Mouse (Mus musculus) thymus, postnatal 4 days (tissue): ENCODE measurements at regions not wholly inside any gene's neighbourhood (a gene's known extent, or its start where the extent isn't known, plus 50 kb on each side); places are given as distances from the start of the nearest gene placed in this dataset.

Experiments used
- DNase-seq: peaks from one replicate; pipeline ENCODE4 v3.0.0; 2021

DNA sequence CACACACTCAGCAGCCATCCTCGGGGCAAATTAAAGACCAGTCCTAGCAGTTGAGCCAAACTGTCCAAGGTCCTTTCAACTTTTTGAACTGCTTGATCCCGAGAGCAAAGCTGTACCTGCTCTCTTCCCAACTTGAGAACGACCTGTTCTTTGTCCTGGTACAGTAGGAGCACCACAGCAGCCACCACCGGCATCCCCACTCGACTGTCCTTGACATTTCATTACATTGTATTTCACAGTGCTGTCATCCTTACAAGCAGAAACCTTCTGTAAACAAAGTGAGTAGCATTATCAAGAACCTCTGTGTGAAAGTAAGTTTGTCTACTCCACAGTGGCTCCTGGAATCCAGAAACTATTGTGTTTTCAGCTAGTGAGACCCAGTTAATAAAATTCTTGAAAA is 240.2 kb upstream of the Zfp462 start:
- DNase-seq: no peak

DNA sequence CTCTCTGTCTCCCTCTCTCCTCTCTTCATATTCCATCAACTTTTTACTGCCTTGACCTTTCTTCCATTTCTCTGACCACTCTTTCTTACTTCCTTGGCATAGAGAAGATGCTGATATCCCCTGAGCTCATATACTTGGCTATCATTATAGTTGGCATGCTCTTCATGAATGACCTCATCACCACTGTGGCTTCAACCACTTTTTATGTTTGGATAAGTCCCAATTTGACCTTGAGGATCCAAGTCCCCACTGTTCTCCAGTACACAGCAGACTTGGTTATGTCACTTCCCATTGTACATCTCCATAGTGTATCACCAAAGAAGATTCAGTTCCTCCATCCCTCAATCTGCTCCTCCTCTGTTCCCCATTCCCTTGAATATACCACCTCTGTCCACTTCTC is 235.1 kb upstream of the Zfp462 start:
- no peak for DNase-seq

DNA sequence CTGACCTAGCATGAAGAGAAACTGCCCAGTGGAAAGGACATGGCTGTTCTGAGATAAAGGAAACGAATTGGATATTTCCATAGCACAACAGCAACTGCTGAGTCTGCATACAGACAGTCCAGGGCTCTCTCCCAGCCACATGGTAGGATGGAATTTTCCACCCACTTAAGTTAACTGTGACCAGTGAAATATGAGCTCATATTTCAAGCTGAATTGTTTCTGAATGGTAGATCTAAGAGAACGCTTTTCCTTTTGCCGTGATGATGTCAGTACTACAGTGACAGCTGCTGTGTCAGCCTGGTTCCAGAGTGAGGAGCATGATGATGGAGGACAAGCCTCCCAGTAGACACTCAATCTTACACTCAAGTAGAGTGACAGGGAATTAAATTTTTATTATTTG is 231.9 kb upstream of the Zfp462 start:
- DNase-seq: no peak

GRCm38 (mm10) chr4:54714612-54715342 is 230.1 kb upstream of the Zfp462 start:
- peak; percentile 6 for DNase-seq

DNA sequence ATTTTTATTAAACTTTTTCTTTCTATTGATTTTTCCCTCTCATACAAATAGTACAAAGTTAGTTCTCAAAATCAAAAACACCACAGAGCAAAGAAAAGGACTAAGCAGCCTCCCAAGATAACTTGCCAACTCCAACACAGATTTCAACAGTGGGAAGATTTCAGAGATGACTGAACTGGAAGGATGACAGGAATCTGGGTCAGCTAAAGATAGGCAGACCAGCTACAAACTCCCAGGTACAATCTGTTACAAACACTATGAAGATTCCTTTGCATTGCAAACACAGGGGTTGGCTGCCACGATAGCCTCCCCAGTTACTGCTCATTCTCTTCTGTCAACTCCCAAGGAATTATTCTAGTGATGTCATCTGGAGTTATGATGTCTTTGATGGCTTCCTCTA is 226.8 kb upstream of the Zfp462 start:
- DNase-seq: no peak

DNA sequence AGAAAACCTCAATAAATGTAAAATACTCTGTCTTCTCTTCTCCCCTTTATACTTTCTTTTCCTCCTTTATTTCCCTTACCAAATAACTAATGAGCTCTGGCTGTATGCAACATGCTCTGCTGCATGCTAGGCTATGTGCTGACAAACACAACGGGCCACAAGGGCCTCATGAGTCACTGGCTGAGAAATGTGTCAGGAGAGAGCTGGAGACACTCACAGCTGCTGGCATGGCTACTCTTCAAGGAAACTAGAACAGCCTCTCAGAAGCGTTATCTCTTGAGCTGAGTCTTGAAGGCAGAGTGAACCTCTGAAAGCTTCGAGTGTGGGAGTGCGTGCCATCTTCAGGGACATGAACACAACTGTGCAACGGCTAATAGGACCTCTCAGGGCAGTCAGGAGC is 205.8 kb upstream of the Zfp462 start:
- DNase-seq: no peak

DNA sequence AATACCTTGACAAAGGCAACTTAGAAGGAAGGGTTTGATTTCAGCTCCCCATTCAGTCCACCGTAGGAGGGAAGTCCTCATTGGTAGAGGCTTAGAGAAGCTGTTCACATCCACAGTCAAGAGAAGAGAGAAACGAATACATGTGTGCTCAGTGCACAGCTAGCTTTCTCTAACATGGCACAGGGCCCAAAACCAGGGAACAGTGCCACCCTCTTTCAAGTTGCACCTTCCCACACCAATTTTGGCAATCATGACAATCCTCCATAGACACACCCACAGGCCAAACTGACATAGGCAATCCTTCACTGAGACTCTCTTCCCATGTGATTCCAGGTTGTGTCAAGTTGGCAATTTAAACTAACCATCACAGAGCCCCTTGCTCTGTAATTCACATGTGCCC is 193.4 kb upstream of the Zfp462 start:
- DNase-seq: no peak

GRCm38 (mm10) chr4:54756441-54756840 is 188.4 kb upstream of the Zfp462 start:
- DNase-seq: no peak

GRCm38 (mm10) chr4:54757715-54758500 is 186.9 kb upstream of the Zfp462 start:
- DNase-seq: no peak

DNA sequence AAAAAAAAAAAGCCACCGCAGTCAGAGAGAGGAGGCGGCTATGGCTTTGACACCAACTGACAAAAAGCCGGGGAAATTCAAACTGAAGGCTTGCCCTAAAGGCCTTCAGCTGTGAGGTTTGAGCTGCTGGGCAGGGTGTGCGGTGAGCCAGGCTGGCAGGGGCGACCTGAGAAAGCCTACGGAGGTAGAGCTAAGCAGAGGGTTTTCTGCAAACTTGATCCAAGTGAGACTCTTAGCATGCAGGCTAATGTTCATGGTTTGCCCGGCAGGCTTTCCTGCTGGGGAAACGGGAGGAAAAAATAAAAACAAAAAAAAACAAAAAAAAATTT is 186.4 kb upstream of the Zfp462 start:
- DNase-seq: no peak

GRCm38 (mm10) chr4:54761257-54761656 is 183.6 kb upstream of the Zfp462 start:
- no peak for DNase-seq

GRCm38 (mm10) chr4:54765045-54765444 is 179.8 kb upstream of the Zfp462 start:
- DNase-seq: no peak

DNA sequence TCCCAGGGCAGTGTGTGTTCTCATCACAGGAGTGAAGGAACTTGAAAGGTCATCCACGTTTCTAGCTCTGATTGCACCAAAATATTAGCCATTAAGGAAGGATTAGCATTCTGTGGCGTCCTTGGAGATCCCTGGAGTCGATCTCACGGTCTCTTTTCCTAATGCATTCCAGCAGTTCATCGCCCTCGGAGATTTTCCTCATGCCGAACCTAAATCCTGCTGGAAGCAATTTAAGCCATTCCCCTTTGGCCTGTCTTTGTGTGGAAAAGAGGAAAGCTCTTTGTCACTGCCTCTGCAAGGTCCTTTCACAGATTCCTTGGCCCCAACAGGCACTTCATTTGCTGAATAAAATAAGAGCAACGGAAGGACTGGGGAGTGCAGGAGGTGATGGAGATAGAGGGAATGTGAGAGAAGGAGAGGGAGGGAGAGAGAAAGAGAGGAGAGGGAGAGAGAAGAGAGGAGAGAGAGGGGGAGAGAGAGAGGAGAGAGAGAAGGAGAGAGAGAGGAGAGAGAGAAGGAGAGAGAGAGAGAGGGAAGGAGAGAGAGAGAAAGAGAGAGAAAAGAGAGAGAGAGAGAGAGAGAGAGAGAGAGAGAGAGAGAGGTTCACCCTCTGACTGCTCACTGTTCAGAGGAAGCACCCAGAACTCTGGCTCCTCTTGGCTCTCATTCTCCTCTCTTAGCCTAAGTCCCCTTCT is 177.2 kb upstream of the Zfp462 start:
- DNase-seq: no peak

DNA sequence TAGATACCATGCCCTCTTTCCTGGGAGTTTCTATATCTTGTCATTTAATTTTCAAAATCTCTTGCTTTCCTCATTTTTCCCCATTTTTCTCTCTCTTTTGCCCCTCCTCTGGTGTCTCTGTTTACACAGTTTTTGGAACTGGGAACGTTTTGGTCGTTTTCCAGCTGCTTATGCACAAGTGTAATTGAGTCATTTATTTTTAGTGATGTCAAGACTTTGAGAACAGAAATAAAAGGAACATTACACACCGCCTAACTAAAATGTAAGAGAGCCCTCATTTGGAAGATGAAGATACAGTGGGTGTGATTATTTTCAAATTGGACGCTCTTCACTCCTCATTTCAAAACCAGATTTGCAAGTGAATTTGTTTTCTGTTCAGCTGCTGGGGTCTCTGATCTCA is 176.0 kb upstream of the Zfp462 start:
- DNase-seq: no peak

GRCm38 (mm10) chr4:54774066-54774465 is 170.8 kb upstream of the Zfp462 start:
- no peak for DNase-seq

- no peak for DNase-seq
Observed at GRCm38 (mm10) chr4:54774717-54775116, 170.1 kb upstream of the Zfp462 start.

- no peak for DNase-seq
Observed at GRCm38 (mm10) chr4:54780511-54780910, 164.3 kb upstream of the Zfp462 start.

- no peak for DNase-seq
Observed at GRCm38 (mm10) chr4:54791217-54791742, 153.6 kb upstream of the Zfp462 start.

- no peak for DNase-seq
Observed at GRCm38 (mm10) chr4:54793857-54794256, 151.0 kb upstream of the Zfp462 start.

GRCm38 (mm10) chr4:54795246-54795645 is 149.6 kb upstream of the Zfp462 start:
- DNase-seq: no peak

DNA sequence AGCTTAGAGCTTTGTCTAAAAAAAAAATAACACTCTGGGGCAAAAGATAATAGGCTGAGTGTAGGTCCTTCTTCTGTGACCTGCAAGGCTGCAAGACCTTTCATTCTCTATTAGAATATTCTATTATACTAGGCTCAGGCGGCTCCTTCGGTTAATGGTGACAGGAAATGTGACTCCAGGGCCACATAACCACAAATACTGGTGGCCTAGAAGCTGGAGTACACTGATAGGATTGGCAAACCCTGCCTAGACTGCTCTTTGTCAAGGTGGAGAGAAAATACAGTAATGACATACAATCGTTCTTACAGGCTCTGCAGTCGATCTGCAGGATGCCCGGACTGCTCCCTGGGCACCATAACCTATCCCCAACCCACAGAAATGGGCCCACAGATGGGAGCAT is 146.3 kb upstream of the Zfp462 start:
- no peak for DNase-seq

DNA sequence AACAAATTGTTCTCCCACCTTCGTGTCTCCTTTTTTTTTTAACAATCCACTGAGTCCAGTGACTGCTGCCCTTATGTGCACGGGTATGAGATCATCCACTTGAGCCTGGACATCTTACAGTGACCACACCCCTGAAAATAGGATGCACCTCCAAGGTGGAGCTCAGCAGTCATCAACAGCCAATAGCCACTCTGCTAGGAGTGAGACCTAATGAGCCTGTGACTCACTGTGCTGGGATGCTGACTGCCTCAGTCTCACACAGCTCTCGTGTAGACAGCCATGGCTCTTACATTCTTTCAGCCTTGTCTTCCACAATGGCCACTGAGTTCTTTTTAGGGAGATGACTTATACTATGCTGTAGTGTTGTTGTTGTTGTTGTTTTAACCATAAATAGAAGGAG is 133.7 kb upstream of the Zfp462 start:
- no peak for DNase-seq

GRCm38 (mm10) chr4:54812740-54813634 is 131.9 kb upstream of the Zfp462 start:
- no peak for DNase-seq
